ENCODE assay signal across 22 mouse cellular contexts in the genomic region with DNA sequence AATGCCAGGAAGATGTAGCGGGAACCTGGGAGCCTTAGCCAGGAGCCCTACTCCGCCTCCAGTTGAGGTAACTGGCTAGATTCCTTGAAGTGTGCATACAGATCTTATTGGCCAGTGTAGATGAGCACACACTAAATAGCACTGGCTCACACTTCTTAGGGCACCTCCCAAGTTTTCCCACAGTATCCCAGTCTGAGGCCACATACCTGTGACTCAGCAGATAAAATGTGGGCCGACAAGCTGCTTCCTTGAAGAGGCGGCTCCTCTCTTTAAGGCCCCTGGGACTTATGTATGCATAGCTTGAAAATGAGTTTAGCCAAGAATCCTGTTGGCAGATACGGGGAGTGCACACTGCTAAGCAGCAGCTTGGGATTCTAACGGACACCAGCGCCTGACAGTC.
DNase-seq lines count a peak whose midpoint lies in the region; TF ChIP-seq lines count a peak whose summit lies in the region.
"Had no signal": no experiment of that assay in that cellular context is flagged by ENCODE, and none has a peak within 500 bp of the region (broad histone marks: within the 10 kb centered on the region; RNA-seq: fewer than 3 reads in every experiment).

No protein-coding gene starts in this region.

- TF ChIP-seq CTCF in layer of hippocampus, adult 2 months (conservative IDR thresholded peaks at IDR 0.05), result peak; percentile 25

- H3K4me3 ChIP-seq in layer of hippocampus, adult 2 months, result no peak overlapping the region
- H3K4me3 ChIP-seq: embryonic facial prominence, embryonic 10.5 days; forebrain, embryonic 13.5 days; heart, embryonic 15.5 days; liver, embryonic 12.5 days; midbrain, embryonic 12.5 days; myocyte; neural tube, embryonic 15.5 days had no signal

- DNase-seq in layer of hippocampus, adult 2 months (ENCODE audit: low spot score in 2 of 2), result no peak
- no peak for DNase-seq in layer of hippocampus, postnatal 25 days (ENCODE audit: extremely low spot score in 1 of 2, low spot score in 1 of 2)
- DNase-seq in 3134 (ENCODE audit: extremely low read depth, insufficient read length, low spot score) (peak; percentile 55), NIH3T3 (ENCODE audit: low read depth) (peak; percentile 67)
- peak; percentile 19 to 70 for DNase-seq in left cerebral cortex, postnatal 14 days (ENCODE audit: low spot score in 2 of 2)
- DNase-seq in cerebellum, postnatal 25 days, result no peak
- no peak for DNase-seq in embryo, embryonic 10.5 days (ENCODE audit: low spot score)
- DNase-seq: adrenal gland, postnatal 10 days; cerebellum, adult 11-12 months; cerebellum, postnatal 36 days; gastrocnemius, postnatal 10 days; heart, adult 18-20 months; lung, embryonic 14.5 days; retina, postnatal 1 day had no signal

- H3K27ac ChIP-seq in layer of hippocampus, adult 2 months, result no peak overlapping the region
- H3K27ac ChIP-seq: embryonic facial prominence, embryonic 10.5 days; forebrain, embryonic 13.5 days; heart, embryonic 15.5 days; liver, embryonic 12.5 days; macrophage; midbrain, embryonic 12.5 days; neural tube, embryonic 15.5 days had no signal

- intact Hi-C loops in left cerebral cortex, postnatal 14 days (cut with DNase I), result no loop called here

Comparison
In these comparisons a context has a peak if more than half of its experiments do, and no peak if none do; other contexts are left out.
1. DNase-seq: peak in 3134 (single experiment), NIH3T3 (single experiment) and left cerebral cortex, postnatal 14 days (2 of 2); none in layer of hippocampus, adult 2 months (0 of 2), layer of hippocampus, postnatal 25 days (0 of 2), cerebellum, postnatal 25 days (0 of 2) and embryo, embryonic 10.5 days (single experiment).